Mouse (Mus musculus): ENCODE measurements at regions not wholly inside any gene's neighbourhood (a gene's known extent, or its start where the extent isn't known, plus 50 kb on each side); places are given as distances from the start of the nearest gene placed in this dataset.

DNA sequence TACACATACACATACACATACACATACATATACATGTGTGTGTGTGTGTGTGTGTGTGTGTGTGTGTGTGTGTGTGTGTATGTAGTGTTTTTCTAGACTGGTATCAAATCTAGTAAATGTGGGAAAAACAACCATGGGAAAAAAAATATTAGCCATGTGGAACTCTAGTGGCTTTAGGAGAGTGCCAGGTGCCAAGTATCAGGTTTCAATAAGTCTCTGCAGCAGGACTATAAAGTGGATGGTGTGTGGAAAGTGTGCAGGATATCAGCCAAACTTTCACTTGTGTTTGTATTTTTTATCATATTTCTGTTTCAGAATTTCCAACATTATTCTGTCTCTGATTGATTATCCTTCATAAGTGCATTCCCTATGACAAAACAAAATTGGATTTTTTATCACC is 653.3 kb upstream of the Fam98a start:
- no peak for DNase-seq (ENCODE audit: low spot score in 2 of 2)
- intact Hi-C loops (cut with DNase I): no loop called here

GRCm38 (mm10) chr17:76184813-76185212 is 633.1 kb upstream of the Fam98a start:
- no peak for DNase-seq (ENCODE audit: low spot score in 2 of 2)
- intact Hi-C loops (cut with DNase I): no loop called here

DNA sequence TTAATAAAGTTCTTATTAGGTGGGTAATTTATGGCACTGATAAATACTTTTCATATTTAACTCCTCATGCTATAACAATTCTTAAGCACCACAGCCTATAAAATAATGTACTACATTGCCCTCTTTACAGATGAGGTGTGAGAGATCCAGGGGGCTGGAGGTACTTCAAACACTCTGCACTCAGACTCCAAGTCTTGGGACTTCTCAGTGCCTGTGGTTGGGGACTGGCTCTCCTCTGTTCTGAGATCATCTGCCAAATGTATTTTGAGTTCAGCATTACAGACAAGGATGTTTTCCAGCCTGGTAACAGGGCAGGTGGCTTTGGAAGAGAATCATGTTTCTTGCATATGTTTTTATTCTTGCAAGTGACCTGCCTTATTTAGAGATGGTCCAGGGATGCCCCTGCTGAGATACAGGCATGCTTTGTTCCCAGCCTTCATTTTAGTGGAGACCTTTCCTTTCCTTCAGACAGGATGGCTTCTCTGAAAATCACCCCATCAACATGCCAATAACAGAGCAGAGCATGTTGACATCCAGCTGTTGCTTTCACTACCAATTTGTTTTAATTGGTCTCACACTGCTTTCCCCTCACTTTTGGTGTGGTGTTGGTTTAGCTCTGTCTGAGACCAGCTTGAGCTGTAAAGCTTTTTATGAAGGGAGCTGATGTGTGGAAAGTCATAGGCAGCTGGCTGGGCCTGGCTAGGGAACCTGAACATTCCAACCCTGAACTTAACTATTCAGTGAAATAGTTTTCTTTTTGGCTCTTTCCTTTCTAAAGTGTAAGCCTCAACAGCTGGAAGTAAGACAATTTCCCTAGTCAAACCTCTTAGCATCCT is 585.1 kb upstream of the Fam98a start:
- no peak for DNase-seq (ENCODE audit: low spot score in 2 of 2)
- intact Hi-C loops (cut with DNase I): no loop called here

DNA sequence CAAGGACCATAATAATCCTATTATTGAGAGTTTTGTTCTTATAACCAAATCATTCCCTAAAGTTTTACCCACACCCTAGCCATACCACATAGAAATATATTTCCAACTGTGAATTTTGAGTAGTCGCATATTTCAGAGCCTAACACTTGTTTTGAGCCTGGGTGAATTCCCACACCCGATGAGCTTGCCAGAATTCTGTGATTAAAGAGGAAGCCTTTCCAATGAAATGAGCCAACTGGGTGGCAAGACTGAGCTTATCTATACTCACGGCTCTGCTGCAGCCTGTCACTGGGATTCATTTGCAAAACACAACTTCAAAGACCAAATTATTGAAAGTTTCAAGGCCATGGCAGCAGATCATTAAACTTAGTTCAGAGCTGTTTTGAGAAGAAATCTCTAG is 582.3 kb upstream of the Fam98a start:
- DNase-seq (ENCODE audit: low spot score in 2 of 2): peak in 1 of 2 experiments; percentile 49
- intact Hi-C loops (cut with DNase I): no loop called here

DNA sequence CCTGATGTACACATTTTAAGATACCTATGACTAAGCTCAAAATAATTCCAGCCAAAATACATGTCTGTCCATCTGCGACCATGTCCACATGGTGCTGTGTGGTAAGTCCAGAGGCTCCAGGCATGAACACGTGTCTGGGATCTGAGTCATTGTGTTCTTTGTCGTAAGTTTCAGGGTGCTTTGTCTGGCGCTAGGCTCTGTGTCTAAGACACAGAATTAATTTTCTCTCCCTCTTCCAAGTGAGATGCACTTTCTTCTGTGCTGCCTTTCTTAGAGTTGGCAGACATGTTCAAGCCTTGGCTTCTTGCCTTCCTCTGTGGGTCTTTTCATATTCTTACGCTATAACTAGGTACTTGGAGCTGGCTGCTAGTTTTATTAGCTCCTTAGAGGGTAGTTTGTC is 573.5 kb upstream of the Fam98a start:
- intact Hi-C loops (cut with DNase I): no loop called here
- DNase-seq (ENCODE audit: low spot score in 2 of 2): peak; percentile 27 to 71

DNA sequence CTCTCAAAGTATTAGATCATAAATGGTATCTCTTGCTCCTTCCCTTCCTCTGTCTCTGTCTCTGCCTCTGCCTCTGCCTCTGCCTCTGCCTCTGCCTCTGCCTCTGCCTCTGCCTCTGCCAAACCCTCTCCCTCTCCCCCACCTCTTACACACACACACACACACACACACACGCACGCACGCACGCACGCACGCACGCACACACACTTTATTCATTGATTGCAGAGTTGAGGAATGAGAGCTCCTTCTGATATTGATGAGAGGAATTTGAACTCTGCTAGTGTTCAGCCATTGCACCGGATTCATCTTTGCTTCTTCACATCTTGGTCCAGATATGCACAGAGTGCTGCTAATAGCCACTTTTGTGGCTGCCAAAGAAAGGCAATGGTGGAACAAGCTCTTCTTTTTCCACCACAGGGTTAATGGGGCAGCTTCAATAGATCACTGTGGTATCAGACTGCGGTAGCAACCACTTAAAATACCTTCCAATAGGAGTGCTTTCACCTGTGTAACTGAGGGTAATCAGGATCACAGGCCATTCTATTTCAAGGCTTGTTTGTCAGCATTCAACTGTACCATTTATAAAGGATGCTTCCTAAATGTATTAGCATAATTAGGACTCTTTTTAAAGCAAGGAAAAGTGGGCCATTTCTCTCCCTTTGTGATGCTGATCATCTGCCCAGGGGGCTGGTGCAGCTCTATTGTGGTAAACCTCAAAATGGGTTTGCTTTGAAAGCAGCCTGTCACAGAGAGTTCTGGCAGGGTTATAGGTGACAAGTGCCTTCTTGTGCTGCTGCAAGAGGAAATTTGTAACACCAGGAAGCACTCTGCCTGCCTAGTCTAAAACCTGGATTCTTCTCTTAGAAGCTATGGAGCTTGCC is 559.8 kb upstream of the Fam98a start:
- intact Hi-C loops (cut with DNase I): no loop called here
- peak in 1 of 2 experiments; percentile 38 for DNase-seq (ENCODE audit: low spot score in 2 of 2)

DNA sequence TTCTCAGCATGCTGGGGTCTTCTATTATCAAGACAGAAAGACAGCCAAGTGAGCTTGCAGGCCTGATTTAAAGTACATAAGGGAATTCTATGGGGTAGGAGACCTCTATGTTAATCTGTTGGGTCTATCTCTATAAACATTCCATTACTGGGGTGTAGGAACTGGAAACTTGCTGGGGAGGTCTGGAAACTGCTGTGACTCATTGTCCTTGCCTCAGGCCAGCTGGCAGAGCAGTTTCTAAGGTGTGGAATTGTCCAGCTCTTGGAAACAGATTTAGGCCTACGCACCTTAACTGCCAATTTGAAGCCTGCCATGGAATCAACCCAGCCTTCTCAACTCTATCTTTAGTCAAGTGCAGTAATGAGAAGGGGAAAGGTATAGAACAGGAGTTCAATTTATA is 559.1 kb upstream of the Fam98a start:
- intact Hi-C loops (cut with DNase I): no loop called here
- DNase-seq (ENCODE audit: low spot score in 2 of 2): no peak

DNA sequence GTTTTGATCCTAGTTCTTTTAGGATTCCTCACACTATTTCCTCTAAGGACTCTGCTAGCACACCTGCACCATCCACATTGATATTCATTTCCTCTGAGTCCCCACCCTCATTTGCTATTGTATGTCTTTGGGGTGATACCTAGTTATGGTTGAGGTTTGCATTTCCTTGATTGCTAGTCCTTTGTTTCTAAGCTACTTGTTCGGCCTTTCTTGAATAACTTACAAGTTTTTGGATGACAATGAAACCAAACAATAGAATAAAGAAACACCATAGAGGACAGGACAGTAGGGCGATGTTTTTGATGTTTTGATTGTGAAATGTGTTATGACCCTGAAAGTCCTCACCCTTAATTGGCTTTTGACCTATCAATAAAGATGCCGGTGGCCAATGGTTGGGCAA is 531.8 kb upstream of the Fam98a start:
- DNase-seq (ENCODE audit: low spot score in 2 of 2): no peak
- intact Hi-C loops (cut with DNase I): no loop called here

DNA sequence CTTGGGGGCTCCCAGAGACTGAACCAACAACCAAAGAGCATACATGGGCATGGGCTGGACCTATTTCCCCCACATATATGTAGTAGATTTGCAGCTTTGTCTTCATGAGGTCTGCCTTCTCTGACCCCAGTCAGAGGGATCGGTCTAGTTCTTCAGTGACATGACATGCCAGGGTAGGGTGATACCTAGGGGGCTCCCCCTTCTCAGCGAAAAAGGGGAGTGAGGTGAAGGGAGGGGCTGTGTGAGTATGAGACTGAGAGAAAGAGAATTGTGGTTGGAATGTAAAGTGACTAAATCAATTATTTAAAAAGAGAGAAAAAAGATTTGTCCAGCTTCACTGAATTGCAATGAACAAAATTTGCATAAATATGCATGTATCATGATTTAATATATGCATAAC is 530.0 kb upstream of the Fam98a start:
- DNase-seq (ENCODE audit: low spot score in 2 of 2): no peak
- intact Hi-C loops (cut with DNase I): no loop called here

DNA sequence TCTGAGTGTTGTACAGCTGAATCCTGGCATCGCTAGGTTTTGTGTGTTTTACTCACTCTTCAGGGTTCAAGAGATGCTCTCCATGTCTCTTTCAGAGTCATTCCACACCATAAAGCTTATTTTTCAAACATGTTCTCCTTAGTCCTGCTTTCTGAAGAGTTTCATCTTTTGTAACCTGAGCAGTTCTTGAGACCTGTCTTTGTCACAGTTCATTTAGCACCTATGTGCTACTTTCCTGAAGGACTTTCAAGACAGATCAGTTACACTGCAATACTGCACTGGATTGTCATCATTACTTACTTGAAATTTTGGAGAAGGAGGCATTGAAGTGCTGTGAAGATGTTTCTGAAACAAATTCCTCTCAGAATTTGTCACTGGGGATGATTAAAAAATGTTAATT is 494.7 kb upstream of the Fam98a start:
- DNase-seq (ENCODE audit: low spot score in 2 of 2): no peak
- intact Hi-C loops (cut with DNase I): no loop called here

- DNase-seq (ENCODE audit: low spot score in 2 of 2): no peak
- intact Hi-C loops (cut with DNase I): no loop called here
Observed at GRCm38 (mm10) chr17:76032710-76033109, 481.0 kb upstream of the Fam98a start.

DNA sequence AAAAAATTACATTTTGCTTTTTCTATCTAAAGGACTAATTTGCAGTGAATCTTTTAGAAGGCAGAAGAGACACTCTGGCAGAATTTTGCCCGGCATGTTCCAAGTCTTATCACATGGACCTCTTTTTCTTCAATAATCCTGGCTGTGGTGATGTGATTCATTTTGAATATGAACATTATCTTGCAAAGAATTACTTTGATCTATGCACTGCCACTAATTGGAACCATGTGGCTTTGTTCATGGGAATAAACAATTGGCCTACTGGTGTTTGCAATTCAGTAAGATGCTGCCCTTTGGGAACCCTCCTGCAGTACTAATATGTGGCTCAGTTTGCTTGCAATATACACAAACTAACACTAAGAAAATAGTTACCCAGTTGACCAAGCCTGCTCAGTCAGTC is 456.3 kb upstream of the Fam98a start:
- intact Hi-C loops (cut with DNase I): no loop called here
- no peak for DNase-seq (ENCODE audit: low spot score in 2 of 2)

- intact Hi-C loops (cut with DNase I): no loop called here
- no peak for DNase-seq (ENCODE audit: low spot score in 2 of 2)
Observed at GRCm38 (mm10) chr17:76002836-76003235, 451.1 kb upstream of the Fam98a start.

- no peak for DNase-seq (ENCODE audit: low spot score in 2 of 2)
- intact Hi-C loops (cut with DNase I): no loop called here
Observed at GRCm38 (mm10) chr17:75961371-75961770, 409.6 kb upstream of the Fam98a start.

GRCm38 (mm10) chr17:75936686-75937380 is 385.1 kb upstream of the Fam98a start:
- peak in 1 of 2 experiments; percentile 51 for DNase-seq (ENCODE audit: low spot score in 2 of 2)
- intact Hi-C loops (cut with DNase I): loop anchor here (10.0 kb wide), 1 partner anchor 312 kb away; no protein-coding TSS in a partner anchor

DNA sequence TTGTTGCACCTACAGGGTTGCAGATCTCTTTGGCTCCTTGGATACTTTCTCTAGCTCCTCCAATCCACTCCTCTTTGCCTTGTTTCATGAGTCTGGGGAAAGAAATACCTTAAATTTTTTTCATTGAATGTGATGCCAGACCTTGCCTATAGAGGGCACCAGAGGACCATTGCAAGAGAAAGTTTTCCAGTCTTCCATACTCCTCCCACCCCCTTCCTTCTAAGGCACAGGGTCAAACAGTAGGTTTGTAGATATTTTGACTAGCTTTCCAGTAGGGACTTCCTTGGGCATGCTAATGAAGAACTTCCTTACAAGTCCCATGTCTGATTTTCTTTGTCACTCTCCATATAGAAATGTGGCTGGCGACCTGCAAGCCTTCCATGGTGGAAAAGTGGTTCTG is 379.3 kb upstream of the Fam98a start:
- peak; percentile 36 to 45 for DNase-seq (ENCODE audit: low spot score in 2 of 2)
- intact Hi-C loops (cut with DNase I): loop anchor here (10.0 kb wide), 1 partner anchor 306 kb away; no protein-coding TSS in a partner anchor

DNA sequence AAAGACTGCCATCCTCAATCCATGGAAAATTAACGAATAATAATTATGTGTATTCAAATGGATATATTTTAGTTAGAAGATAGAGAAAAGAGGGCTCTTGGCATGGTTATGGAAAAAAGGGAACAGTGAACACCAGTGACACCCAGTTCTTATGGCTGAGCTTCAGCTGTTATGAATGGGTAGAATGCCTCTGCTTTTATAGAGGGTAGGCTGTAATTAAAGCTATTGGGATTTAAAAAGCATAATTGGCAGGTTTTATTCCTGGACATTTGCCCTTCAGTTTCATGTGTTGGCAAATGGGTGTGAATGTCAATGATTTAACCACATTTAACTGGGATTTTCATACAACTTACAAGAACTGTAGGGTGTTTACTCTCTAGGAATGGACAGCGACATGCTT is 368.5 kb upstream of the Fam98a start:
- intact Hi-C loops (cut with DNase I): no loop called here
- DNase-seq (ENCODE audit: low spot score in 2 of 2): no peak

- intact Hi-C loops (cut with DNase I): no loop called here
Observed at GRCm38 (mm10) chr17:75917020-75917419, 365.3 kb upstream of the Fam98a start.

GRCm38 (mm10) chr17:75916590-75916989 is 364.8 kb upstream of the Fam98a start:
- intact Hi-C loops (cut with DNase I): no loop called here
- DNase-seq (ENCODE audit: low spot score in 2 of 2): no peak

More at GRCm38 (mm10) chr17:75917020-75917419, 365.3 kb upstream of the Fam98a start:
- DNase-seq (ENCODE audit: low spot score in 2 of 2): no peak

- intact Hi-C loops (cut with DNase I): no loop called here
- no peak for DNase-seq (ENCODE audit: low spot score in 2 of 2)
Observed at GRCm38 (mm10) chr17:75915256-75915655, 363.5 kb upstream of the Fam98a start.

All from left cerebral cortex, postnatal 25 days (tissue).